Mouse (Mus musculus) bone marrow, adult 2 months (tissue): Measurements from ENCODE around the gene Fahd2a. TPM values are rescaled to one million over a fixed set of nuclear protein-coding genes. Genes with fewer than 3 reads are reported as not detected.

ENCODE experiments used
- H3K27ac ChIP-seq: fragments of 200-500 bp; 2 replicates; pipeline ENCODE4 v1.5.1; 2012; ENCODE audit warnings: low read depth, mild to moderate bottlenecking, control low read depth, inconsistent platforms, low read length; ENCODE audit not compliant: control insufficient read depth, poor library complexity, insufficient read depth
- H3K4me1 ChIP-seq: fragments of 200-500 bp; 2 replicates; pipeline ENCODE4 v1.6.1; 2011; ENCODE audit warnings: low read length; ENCODE audit not compliant: control insufficient read depth, insufficient read depth
- H3K4me3 ChIP-seq: fragments of 200-500 bp; replicated peaks from 2 replicates; pipeline ENCODE3; 2011; ENCODE audit warnings: mild to moderate bottlenecking, low read depth, low read length, control low read depth; ENCODE audit not compliant: control insufficient read depth
- CTCF ChIP-seq: fragments of 200-500 bp; IDR thresholded peaks from 2 replicates; pipeline ENCODE4 v1.5.1; 2011; ENCODE audit warnings: low read length, control low read depth; ENCODE audit not compliant: control insufficient read depth, insufficient read depth
- POLR2A ChIP-seq: fragments of 200-500 bp; IDR thresholded peaks from 2 replicates; pipeline ENCODE4 v1.6.1; 2011; ENCODE audit warnings: low read depth, mild to moderate bottlenecking, control low read depth, low read length, borderline replicate concordance; ENCODE audit not compliant: control insufficient read depth
- WGBS: fragments of 180-500 bp; shearing (Covaris S2); methylation state at CpG from one replicate; pipeline ENCODE4 v1.1.7; 2018; 5-methylcytosine and 5-hydroxymethylcytosine counted together
- polyA plus RNA-seq: library from polyadenylated mRNA; stranded (reverse); fragments of >200 nt; gene quantifications from 2 replicates; pipeline ENCODE4 v1.2.4, GENCODE M21; 2011; ENCODE audit warnings: low replicate concordance; ENCODE audit not compliant: missing spikeins, insufficient read depth, insufficient read length

Gene Fahd2a
- polyA plus RNA-seq, 1 experiment, result 14.6 TPM

GRCm38 (mm10) chr2:127416706-127417105, 27.7 kb downstream of the Fahd2a start:
- TF ChIP-seq CTCF (no peak), POLR2A (no peak)
- H3K27ac ChIP-seq, result no peak overlapping the region
- no peak overlapping the region for H3K4me3 ChIP-seq
- H3K4me1 ChIP-seq, result no peaks in the 10 kb centered on the region
- 49% methylated on average over 3 of the region's 3 CpGs for WGBS

GRCm38 (mm10) chr2:127415806-127416205, 28.6 kb downstream of the Fahd2a start:
- no peak for TF ChIP-seq CTCF
- no peak for TF ChIP-seq POLR2A
- 73% methylated on average over 10 of the region's 10 CpGs for WGBS

GRCm38 (mm10) chr2:127411126-127411525, 33.2 kb downstream of the Fahd2a start:
- no peak overlapping the region for H3K27ac ChIP-seq
- no peaks in the 10 kb centered on the region for H3K4me1 ChIP-seq
- 88% methylated on average over 6 of the region's 6 CpGs for WGBS
- no peak overlapping the region for H3K4me3 ChIP-seq
- TF ChIP-seq CTCF, result no peak
- TF ChIP-seq POLR2A, result no peak

More at GRCm38 (mm10) chr2:127415806-127416205, 28.6 kb downstream of the Fahd2a start:
- H3K27ac ChIP-seq, result no peak overlapping the region
- no peak overlapping the region for H3K4me3 ChIP-seq
- H3K4me1 ChIP-seq, result no peaks in the 10 kb centered on the region

GRCm38 (mm10) chr2:127398738-127399137, 45.6 kb downstream of the Fahd2a start:
- Histone ChIP-seq H3K4me3 (no peak overlapping the region), H3K27ac (no peak overlapping the region), H3K4me1 (no peaks in the 10 kb centered on the region)
- 88% methylated on average over 7 of the region's 7 CpGs for WGBS
- TF ChIP-seq POLR2A (no peak), CTCF (no peak)

GRCm38 (mm10) chr2:127394606-127395161, 49.7 kb downstream of the Fahd2a start:
- Histone ChIP-seq H3K4me3 (no peak overlapping the region), H3K4me1 (no peaks in the 10 kb centered on the region; the same call in 1 of the 2 replicates), H3K27ac (no peak overlapping the region)
- 75% methylated on average over 5 of the region's 5 CpGs for WGBS
- no peak for TF ChIP-seq CTCF
- no peak for TF ChIP-seq POLR2A

GRCm38 (mm10) chr2:127391323-127391722, 53.0 kb downstream of the Fahd2a start:
- no peak overlapping the region for H3K27ac ChIP-seq
- TF ChIP-seq POLR2A (no peak), CTCF (no peak)
- no peaks in the 10 kb centered on the region; the same call in 1 of the 2 replicates for H3K4me1 ChIP-seq
- WGBS, result 18% methylated on average over 3 of the region's 3 CpGs
- H3K4me3 ChIP-seq, result no peak overlapping the region

- WGBS, result 57% methylated on average over 4 of the region's 4 CpGs
- Histone ChIP-seq H3K4me1 (no peaks in the 10 kb centered on the region; the same call in 1 of the 2 replicates), H3K4me3 (no peak overlapping the region), H3K27ac (no peak overlapping the region)
- TF ChIP-seq CTCF, result no peak
- TF ChIP-seq POLR2A, result no peak
These were observed 53.5 kb downstream of the Fahd2a start for GRCm38 (mm10) chr2:127390846-127391245.

- Histone ChIP-seq H3K4me3 (no peak overlapping the region), H3K27ac (no peak overlapping the region), H3K4me1 (no peaks in the 10 kb centered on the region; the same call in 1 of the 2 replicates)
- WGBS, result 73% methylated on average over 3 of the region's 3 CpGs
- no peak for TF ChIP-seq POLR2A
- no peak for TF ChIP-seq CTCF
These were observed 54.0 kb downstream of the Fahd2a start for GRCm38 (mm10) chr2:127390352-127390751.

- 54% methylated on average over 2 of the region's 2 CpGs for WGBS
- no peak overlapping the region for H3K27ac ChIP-seq
- no peak overlapping the region for H3K4me3 ChIP-seq
- no peaks in the 10 kb centered on the region; the same call in 1 of the 2 replicates for H3K4me1 ChIP-seq
- TF ChIP-seq CTCF, result no peak
- TF ChIP-seq POLR2A, result no peak
These were observed 56.8 kb downstream of the Fahd2a start for GRCm38 (mm10) chr2:127387521-127387920.

Other genes with a start within 250 kb of the Fahd2a start
- 0.54 and 2.3 TPM in 2 replicates for gene 1810024B03Rik, start 236.3 kb downstream of the Fahd2a start, polyA plus RNA-seq
- gene Snrnp200, start 236.2 kb downstream of the Fahd2a start, polyA plus RNA-seq, result 14.3 and 29.0 TPM in 2 replicates
- gene Ciao1, start 196.7 kb downstream of the Fahd2a start, polyA plus RNA-seq, result 24.9 and 26.9 TPM in 2 replicates
- gene Tmem127, start 196.7 kb downstream of the Fahd2a start, polyA plus RNA-seq, result 16.0 and 27.7 TPM in 2 replicates
- 23.7 and 25.4 TPM in 2 replicates for gene Stard7, start 174.3 kb downstream of the Fahd2a start, polyA plus RNA-seq
- 15.1 and 23.2 TPM in 2 replicates for gene Dusp2, start 108.4 kb downstream of the Fahd2a start, polyA plus RNA-seq
- gene Astl, start 105.9 kb downstream of the Fahd2a start, polyA plus RNA-seq, result not detected in 2 replicates
- 0.74 TPM in 1 of 2 replicates, not detected in the other for gene Adra2b, start 81.4 kb downstream of the Fahd2a start, polyA plus RNA-seq
- not detected in 2 replicates for gene Gpat2, start 19.4 kb downstream of the Fahd2a start, polyA plus RNA-seq
- gene Kcnip3, start 77.5 kb upstream of the Fahd2a start, polyA plus RNA-seq, result 1.5 TPM in 2 replicates
- not detected in 2 replicates for gene Prom2, start 96.9 kb upstream of the Fahd2a start, polyA plus RNA-seq
- 0.47 and 1.0 TPM in 2 replicates for gene Zfp661, start 142.5 kb upstream of the Fahd2a start, polyA plus RNA-seq
- 42.6 and 64.8 TPM in 2 replicates for gene Mrps5, start 142.7 kb upstream of the Fahd2a start, polyA plus RNA-seq
- gene Mal, start 212.1 kb upstream of the Fahd2a start, polyA plus RNA-seq, result 0.55 TPM in 1 of 2 replicates, not detected in the other